Mouse (Mus musculus) midbrain, embryonic 12.5 days (tissue): ENCODE results near the gene Igfbp2. TPM values are rescaled to one million over a fixed set of nuclear protein-coding genes. Genes with fewer than 3 reads are reported as not detected.

Experiments used
- ATAC-seq: fragments of 200-750 bp; cut with Nextera tagmentation; 2 replicates; pipeline ENCODE4 v1.8.0; 2017; ENCODE audit warnings: low read depth, moderate TSS enrichment, moderate library complexity; ENCODE audit not compliant: low FRiP score
- H3K27ac ChIP-seq: fragments of 300-500 bp; sonication (generic); replicated peaks from 2 replicates; pipeline ENCODE4 v1.5.1; 2016; ENCODE audit warnings: mild to moderate bottlenecking
- H3K27me3 ChIP-seq: fragments of 300-500 bp; sonication (generic); 2 replicates; pipeline ENCODE4 v1.6.1; 2016; ENCODE audit warnings: mild to moderate bottlenecking
- H3K36me3 ChIP-seq: fragments of 300-500 bp; sonication (generic); 2 replicates; pipeline ENCODE4 v1.6.1; 2016
- H3K4me1 ChIP-seq: fragments of 300-500 bp; sonication (generic); 2 replicates; pipeline ENCODE4 v1.6.1; 2016
- H3K4me2 ChIP-seq: fragments of 300-500 bp; sonication (generic); replicated peaks from 2 replicates; pipeline ENCODE4 v1.6.1; 2016; ENCODE audit warnings: mild to moderate bottlenecking, moderate library complexity
- H3K4me3 ChIP-seq: fragments of 300-500 bp; sonication (generic); 2 replicates; pipeline ENCODE4 v1.5.1; 2016; ENCODE audit warnings: mild to moderate bottlenecking
- H3K9ac ChIP-seq: fragments of 300-500 bp; sonication (generic); replicated peaks from 2 replicates; pipeline ENCODE4 v1.6.1; 2016; ENCODE audit warnings: mild to moderate bottlenecking, moderate library complexity
- H3K9me3 ChIP-seq: fragments of 300-500 bp; sonication (generic); 2 replicates; pipeline ENCODE4 v1.6.1; 2016; ENCODE audit warnings: mild to moderate bottlenecking
- WGBS: fragments of 180-500 bp; shearing (Covaris S2); methylation state at CpG from one replicate; pipeline ENCODE4 v1.1.7; 2016; 5-methylcytosine and 5-hydroxymethylcytosine counted together
- polyA plus RNA-seq: library from polyadenylated mRNA; unstranded; fragments of >200 nt; fragmentation: Nextera tagmentation; extraction: Ambion mirVana; gene quantifications from 2 replicates; pipeline ENCODE4 v1.2.1, GENCODE M21; 2016

Gene Igfbp2
- polyA plus RNA-seq, 1 experiment from 2014 or later: 637 TPM

DNA sequence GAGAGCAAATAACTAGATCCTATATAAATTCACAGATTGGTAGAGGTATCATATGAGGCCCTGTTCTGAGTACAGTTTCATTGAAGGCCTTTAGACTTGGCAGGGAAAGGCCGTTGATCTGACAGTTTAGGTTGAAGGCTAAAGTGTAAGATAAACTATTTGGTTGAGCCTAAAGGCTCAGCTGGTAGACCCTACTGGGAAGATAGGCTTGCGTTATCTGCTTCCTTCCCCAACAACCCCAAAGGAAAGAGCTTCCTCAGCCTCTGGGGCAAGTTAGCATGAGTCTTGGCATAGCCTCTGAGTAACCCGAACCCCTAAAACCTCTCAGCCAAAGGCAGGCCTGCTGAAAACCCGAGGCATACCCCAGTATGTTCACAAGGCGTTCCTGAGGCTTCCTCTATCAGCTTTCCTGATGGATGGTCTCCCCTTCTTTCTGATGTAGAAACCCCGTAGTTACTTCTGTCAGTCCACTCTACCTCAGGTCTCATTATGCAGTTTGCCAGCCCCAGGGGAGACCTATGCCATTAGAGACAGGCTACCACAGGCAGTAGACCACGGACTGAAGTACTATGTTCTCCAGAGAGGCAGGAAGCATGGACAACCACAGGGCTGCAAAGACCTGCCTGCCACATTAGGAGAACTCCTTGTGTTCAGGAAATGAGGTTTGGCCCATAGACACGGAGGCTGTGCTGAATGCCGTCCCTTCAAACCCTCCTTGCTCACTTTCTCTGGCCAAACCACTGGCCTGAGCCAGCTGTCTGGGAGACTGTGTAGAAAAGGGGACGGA lies 44.3 kb downstream of the Igfbp2 start:
- H3K36me3 ChIP-seq: no peaks in the 10 kb centered on the region
- peaks cover 22% of the 10 kb centered on the region for H3K27me3 ChIP-seq
- WGBS: 80% methylated on average over 10 of the region's 10 CpGs
- peaks cover 45% of the 10 kb centered on the region for H3K4me1 ChIP-seq
- H3K4me3 ChIP-seq: no peak overlapping the region
- H3K27ac ChIP-seq: no peak overlapping the region
- no peaks in the 10 kb centered on the region for H3K9me3 ChIP-seq
- H3K4me2 ChIP-seq: no peak overlapping the region
- H3K9ac ChIP-seq: no peak overlapping the region
- ATAC-seq: no peak

DNA sequence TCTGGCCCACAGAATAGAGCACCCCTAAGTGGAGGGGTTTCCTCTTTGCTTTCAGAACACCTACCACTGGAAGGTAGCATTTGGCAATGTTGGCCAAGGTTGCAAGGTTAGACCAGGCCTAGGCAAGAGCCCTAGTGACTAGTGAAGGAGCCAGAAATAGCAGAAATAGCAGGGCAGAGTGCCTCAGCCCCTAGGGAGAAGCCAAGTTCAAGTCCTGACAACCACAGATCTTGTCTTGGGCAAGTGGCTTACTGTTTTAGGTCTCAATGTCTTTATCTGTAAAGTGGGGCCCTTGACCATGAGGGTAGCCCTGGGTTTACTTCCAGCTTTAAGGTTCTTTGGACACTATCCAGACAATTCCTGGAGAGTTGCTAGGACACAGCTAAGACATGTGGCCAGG lies 45.0 kb downstream of the Igfbp2 start:
- ATAC-seq: no peak
- Histone ChIP-seq H3K27me3 (peaks cover 29% of the 10 kb centered on the region), H3K36me3 (no peaks in the 10 kb centered on the region), H3K4me3 (no peak overlapping the region), H3K4me1 (peaks cover 52% of the 10 kb centered on the region), H3K27ac (no peak overlapping the region), H3K4me2 (no peak overlapping the region), H3K9ac (no peak overlapping the region), H3K9me3 (no peaks in the 10 kb centered on the region)

DNA sequence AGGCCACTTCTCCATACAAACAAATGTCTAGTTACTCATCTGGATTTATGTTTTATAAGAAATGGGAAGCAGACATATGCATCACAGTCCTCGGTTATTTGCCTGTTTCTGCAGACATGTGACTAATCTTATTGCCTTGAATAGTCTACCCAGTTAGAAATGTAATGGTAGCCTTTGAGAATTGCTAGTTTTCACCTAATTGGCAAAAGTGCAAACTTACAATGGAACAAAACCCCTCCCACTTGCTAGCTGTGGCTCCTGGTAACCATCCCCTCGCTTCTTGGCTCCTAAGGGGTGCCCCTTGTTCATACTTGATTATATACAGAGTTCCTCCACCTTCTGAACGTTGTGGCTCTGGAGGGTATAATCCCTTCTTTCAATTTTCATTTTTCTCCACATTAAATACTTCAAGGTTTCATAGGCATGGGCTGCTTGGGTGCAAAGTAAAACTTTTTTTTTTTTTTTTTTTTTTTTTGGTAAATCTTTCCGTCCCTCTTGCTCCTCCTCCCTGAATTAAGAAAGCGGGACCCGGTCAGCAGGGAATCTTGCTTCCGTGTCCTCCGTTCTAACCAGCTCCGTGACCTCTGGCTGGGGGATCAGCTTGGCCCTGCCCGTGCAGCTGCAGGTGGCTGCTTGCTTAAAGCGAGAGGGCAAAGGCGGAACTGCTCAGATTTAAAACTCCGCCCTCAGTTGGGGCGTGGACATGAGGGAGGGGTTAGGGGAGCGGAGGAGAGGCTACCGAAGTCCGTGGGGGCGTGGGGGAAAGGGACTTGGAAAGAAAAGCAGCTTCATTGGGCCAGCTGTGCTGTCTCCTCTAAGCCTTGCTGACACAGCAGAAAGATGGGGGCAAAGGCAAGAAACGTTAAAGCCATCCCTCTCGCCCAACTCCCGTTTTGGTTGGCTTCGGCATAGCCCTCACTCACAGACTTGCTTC lies 45.6 kb downstream of the Igfbp2 start:
- H3K36me3 ChIP-seq: no peaks in the 10 kb centered on the region
- peaks cover 35% of the 10 kb centered on the region for H3K27me3 ChIP-seq
- peak overlapping the region; percentile 95 for H3K4me2 ChIP-seq
- H3K9me3 ChIP-seq: no peaks in the 10 kb centered on the region
- H3K9ac ChIP-seq: peak overlapping the region; percentile 46; the same call in 1 of the 2 replicates
- 4% methylated on average over 22 of the region's 22 CpGs for WGBS
- peak overlapping the region; percentile 63 for H3K27ac ChIP-seq
- peak; percentile 21; the same call in 1 of the 2 replicates for ATAC-seq
- peaks cover 58% of the 10 kb centered on the region for H3K4me1 ChIP-seq
- peak overlapping the region; percentile 58 for H3K4me3 ChIP-seq

DNA sequence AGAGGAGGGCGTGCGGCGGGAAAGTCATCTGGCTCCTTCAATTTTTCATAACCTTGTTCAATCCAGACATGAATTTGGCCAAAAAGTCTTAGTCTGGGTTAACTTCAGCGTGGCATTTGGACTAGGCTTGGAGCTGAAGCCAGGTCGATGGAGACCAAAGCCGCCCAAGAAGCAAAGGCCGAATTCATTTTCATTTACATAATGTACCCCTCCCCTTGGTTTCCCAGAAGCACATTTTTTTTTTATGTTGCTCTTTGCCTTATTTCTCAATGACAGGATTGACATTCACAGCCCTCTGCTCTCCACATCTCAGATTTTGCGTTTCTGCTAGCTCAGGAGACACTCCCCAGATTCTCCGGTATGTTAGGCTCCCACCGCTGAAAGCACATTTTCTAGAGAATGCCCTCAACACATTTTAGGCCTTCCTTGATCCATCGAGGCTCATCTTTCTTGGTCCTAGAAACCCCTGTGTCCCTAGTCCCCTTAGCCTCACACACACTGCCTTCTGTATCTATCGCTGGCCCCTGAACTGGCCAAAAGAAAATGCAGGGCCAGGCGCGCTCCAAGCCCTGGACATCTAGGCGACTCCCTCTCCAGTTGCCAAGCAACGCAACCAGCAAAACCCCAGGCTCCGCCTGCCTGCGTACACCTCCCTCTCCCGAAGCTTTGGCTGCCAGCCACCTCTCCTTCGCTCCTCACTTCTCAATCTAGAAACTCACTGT lies 46.5 kb downstream of the Igfbp2 start:
- peaks cover 44% of the 10 kb centered on the region for H3K27me3 ChIP-seq
- peak overlapping the region; percentile 46; the same call in 1 of the 2 replicates for H3K9ac ChIP-seq
- no peaks in the 10 kb centered on the region for H3K9me3 ChIP-seq
- H3K4me1 ChIP-seq: peaks cover 67% of the 10 kb centered on the region
- peak overlapping the region; percentile 95 for H3K4me2 ChIP-seq
- peak; percentile 42 for ATAC-seq
- WGBS: under 1% methylated on average over 20 of the region's 20 CpGs
- peak overlapping the region; percentile 58 for H3K4me3 ChIP-seq
- peak overlapping the region; percentile 63 for H3K27ac ChIP-seq
- H3K36me3 ChIP-seq: no peaks in the 10 kb centered on the region

DNA sequence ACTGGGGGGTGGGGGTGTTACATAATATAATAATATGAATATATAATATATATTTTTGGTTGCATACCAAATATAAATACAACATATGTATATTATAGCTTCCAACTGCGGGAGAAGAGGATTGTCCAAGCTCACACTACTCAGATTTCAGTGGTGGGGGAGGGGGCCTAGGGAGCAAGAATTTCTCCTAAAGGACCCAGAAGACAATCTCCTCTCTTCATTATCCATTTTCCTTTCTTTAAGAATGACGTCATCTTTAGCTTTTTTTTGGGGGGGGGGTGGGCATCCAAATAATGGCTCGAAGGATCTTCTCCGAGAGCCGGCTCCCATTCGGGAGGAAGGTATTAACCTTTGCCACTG lies 47.0 kb downstream of the Igfbp2 start:
- H3K9me3 ChIP-seq: no peaks in the 10 kb centered on the region
- H3K27ac ChIP-seq: peak overlapping the region; percentile 63
- H3K4me3 ChIP-seq: peak overlapping the region; percentile 58
- peak overlapping the region; percentile 53; the same call in 1 of the 2 replicates for H3K9ac ChIP-seq
- H3K27me3 ChIP-seq: peaks cover 48% of the 10 kb centered on the region
- peak overlapping the region; percentile 95 for H3K4me2 ChIP-seq
- no peaks in the 10 kb centered on the region for H3K36me3 ChIP-seq
- ATAC-seq: peak; percentile 20; the same call in 1 of the 2 replicates
- 0% methylated on average over 6 of the region's 6 CpGs for WGBS
- H3K4me1 ChIP-seq: peaks cover 65% of the 10 kb centered on the region

DNA sequence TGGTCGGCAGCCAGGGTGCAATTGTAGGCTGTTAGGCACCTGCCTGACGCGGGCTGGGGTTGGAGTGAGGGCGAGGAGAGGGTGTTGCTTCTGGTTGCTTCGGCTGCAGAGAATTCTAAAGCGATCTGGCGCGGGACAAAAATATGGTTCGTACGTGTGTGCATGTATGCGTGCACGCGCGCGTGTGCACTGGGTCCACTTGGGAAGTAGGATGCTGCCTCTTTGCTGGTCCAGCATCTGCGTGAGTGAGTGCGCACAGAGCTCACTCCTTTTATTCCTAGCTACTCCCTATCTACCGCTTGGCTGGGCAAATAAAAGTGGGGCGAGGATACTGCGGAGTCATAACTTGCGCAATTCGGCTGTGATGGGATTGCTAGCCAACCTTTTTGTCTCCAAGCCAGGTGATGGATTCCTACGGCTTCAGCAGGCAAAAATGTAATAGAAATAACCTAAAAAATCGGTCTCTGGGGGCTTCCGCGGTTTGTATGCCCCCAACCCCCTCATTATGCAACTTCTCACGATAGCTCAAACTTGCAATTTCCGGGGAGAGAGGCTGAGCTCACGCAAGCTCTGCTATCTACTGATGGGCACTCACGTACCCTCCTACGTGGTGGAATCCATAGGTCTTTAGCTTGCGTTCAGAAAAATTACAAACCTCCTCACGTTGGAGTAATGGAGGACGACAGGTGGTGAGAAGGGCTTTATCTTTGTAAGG lies 47.6 kb downstream of the Igfbp2 start:
- Histone ChIP-seq H3K27ac (peak overlapping the region; percentile 63), H3K9me3 (no peaks in the 10 kb centered on the region), H3K4me2 (peak overlapping the region; percentile 95), H3K4me1 (peaks cover 62% of the 10 kb centered on the region), H3K27me3 (peaks cover 54% of the 10 kb centered on the region), H3K36me3 (no peaks in the 10 kb centered on the region), H3K4me3 (peak overlapping the region; percentile 58), H3K9ac (peak overlapping the region; percentile 53; the same call in 1 of the 2 replicates)
- under 1% methylated on average over 34 of the region's 34 CpGs for WGBS
- ATAC-seq: no peak

DNA sequence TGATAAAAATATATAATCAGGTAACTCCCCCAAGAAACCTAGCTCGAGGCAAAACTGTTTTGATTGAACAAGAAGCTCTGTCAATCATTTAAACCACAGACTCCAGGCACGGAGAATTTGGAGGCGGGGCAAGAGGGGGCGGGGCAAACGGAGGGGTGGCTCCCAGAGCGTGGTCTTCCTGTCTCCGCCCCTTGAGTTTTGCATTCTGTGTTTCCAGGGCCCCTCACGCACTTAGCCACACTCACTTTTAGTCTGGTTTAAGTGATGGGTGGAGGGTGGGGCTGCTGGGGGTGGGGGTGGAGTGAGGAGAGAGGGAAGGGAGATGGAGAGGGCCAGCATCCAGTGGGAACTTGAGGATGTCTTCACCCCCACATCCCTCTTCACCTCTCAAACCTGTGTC lies 48.2 kb downstream of the Igfbp2 start:
- H3K27me3 ChIP-seq: peaks cover 60% of the 10 kb centered on the region
- WGBS: 0% methylated on average over 8 of the region's 8 CpGs
- H3K4me1 ChIP-seq: peaks cover 58% of the 10 kb centered on the region
- peak; percentile 61 for ATAC-seq
- H3K4me2 ChIP-seq: peak overlapping the region; percentile 95
- peak overlapping the region; percentile 58 for H3K4me3 ChIP-seq
- no peak overlapping the region for H3K27ac ChIP-seq
- no peaks in the 10 kb centered on the region for H3K36me3 ChIP-seq
- no peaks in the 10 kb centered on the region for H3K9me3 ChIP-seq
- H3K9ac ChIP-seq: no peak overlapping the region

DNA sequence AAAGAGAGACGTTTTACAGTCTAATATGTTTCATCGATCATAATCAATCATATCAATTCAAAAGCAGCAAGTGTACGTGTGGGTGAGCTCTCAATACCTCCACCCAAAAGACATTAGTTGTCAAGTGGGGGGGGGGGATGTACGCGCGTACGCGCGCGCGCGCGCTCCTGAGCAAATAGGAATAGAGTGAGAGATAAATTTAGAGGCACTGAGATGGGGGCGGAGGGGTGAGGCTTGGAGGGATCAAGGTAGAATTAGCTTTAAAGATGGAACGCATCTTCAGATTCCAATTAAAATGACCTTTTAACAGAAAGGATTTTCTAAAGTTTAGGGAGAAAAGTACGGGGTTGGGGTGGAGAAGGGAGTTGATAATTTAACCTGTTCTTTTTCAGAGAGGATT lies 48.8 kb downstream of the Igfbp2 start:
- H3K27me3 ChIP-seq: peaks cover 63% of the 10 kb centered on the region
- peak overlapping the region; percentile 58 for H3K4me3 ChIP-seq
- under 1% methylated on average over 16 of the region's 16 CpGs for WGBS
- peaks cover 58% of the 10 kb centered on the region for H3K4me1 ChIP-seq
- no peak overlapping the region for H3K27ac ChIP-seq
- no peaks in the 10 kb centered on the region for H3K9me3 ChIP-seq
- H3K9ac ChIP-seq: peak overlapping the region; percentile 69
- H3K36me3 ChIP-seq: no peaks in the 10 kb centered on the region
- ATAC-seq: no peak
- peak overlapping the region; percentile 95 for H3K4me2 ChIP-seq

DNA sequence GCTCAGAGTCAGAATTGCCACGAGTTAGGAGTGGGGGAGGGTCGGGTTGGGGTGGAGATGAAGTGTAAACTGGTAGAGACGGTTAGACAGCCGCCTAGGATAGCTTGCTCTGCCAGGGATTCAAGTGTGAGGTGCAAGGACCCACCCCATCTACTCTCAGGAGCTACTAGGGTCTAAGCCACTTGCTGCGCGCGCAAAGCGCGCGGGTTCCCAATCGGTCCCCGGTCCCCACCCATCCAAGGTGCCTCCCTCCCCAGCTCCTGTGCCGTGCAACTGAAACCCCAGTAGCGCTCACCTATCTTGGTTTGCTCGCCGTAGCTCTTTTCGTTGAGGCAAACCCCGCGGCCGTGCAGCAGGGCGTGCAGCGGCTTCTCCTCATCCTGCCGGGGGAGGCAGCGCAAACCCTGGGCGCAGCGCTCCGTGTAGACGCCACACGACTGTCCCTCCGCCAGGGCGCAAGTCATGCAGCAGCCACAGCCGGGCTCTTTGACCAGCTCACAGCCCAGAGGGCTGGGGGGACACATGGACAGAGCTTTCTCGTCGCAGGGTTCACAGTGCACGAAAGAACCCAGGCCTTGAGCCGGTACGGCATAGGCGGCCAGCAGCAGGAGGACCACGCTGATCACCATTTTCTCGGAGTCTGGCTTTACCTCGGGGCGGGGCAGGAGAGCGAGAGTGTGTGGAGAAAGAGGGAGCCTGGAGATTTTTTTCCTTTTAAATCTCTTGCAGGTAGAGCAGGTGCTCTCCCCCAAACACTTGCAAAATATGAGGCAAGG lies 49.4 kb downstream of the Igfbp2 start:
- Histone ChIP-seq H3K27ac (peak overlapping the region; percentile 76), H3K4me3 (peak overlapping the region; percentile 58), H3K36me3 (no peaks in the 10 kb centered on the region), H3K9ac (peak overlapping the region; percentile 69), H3K4me2 (peak overlapping the region; percentile 95), H3K9me3 (no peaks in the 10 kb centered on the region), H3K4me1 (peaks cover 62% of the 10 kb centered on the region), H3K27me3 (peaks cover 60% of the 10 kb centered on the region)
- under 1% methylated on average over 43 of the region's 43 CpGs for WGBS
- ATAC-seq: no peak

DNA sequence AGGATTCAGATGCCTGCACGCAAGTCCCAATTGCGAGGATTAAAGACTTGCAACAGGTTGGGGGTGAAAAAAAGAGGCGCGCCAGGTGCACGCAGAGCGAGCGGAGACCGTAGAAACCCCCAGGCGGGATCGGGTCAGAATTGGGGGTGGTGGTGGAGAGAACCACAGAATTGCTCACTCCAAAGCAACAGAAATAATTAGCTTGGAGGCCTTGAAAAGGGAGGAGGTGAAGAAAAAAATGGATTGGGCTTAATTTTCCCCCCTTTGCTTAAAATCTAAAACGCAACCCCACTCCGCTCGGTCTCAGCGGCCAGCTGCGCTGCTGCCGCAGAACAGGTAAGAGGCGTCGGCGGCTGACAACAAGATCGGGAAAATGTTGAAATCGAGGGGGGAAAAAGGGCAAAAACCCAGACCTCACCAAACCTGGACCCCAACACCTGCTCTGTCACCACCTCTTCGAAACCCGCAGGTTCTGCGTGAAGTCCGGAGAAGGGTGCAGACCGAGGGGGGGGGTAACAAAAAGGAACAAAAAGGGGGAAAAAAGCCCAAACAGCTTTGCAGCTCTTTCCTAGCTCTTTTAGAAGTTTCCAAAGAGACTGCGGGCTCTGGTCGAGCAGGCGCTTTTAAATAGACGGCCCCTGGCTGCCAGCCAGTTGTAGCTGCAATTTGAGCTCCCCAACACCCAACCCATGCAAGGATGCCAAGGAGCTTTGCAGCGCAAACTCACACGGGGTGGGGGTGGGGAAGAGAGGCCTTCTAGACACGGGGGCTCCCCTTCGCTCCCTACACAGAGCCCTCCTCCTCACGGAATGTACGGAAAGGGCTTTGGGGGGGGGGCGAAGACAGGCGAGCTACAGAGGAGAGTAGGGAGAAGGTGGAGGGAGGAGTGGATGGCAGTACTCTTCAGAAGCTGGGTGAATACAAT lies 50.2 kb downstream of the Igfbp2 start, which contains the start of gene Igfbp5:
Igfbp5 (minus strand) TSS at position 598 of the 925 bp plus-strand sequence.
- peak within 1 kb of the TSS; percentile 58 for H3K4me3 ChIP-seq
- peaks cover 54% of the 10 kb centered on the region for H3K4me1 ChIP-seq
- WGBS: under 1% methylated on average over 38 of the region's 38 CpGs
- peak within 1 kb of the TSS; percentile 95 for H3K4me2 ChIP-seq
- no peaks in the 10 kb centered on the region for H3K9me3 ChIP-seq
- H3K27ac ChIP-seq: peak within 1 kb of the TSS; percentile 76
- H3K9ac ChIP-seq: peak within 1 kb of the TSS; percentile 69
- ATAC-seq: peak; percentile 59
- peaks cover 52% of the 10 kb centered on the region for H3K27me3 ChIP-seq
- H3K36me3 ChIP-seq: no peaks in the 10 kb centered on the region
